Mouse (Mus musculus): ENCODE results near the gene Ap2s1. TPM values are rescaled to one million over a fixed set of nuclear protein-coding genes. Genes with fewer than 3 reads are reported as not detected.
A peak's percentile ranks its signal among the peaks of the same experiment; 100 is the strongest.

Ap2s1 gene
- total and polyA plus RNA-seq, 2 experiments from 2014 or later = 524 to 619 TPM

GRCm38 (mm10) chr7:16763463-16764218 is 25.4 kb downstream of the Ap2s1 start:
- Histone ChIP-seq H3K4me2 (ENCODE audit: low read depth, low read length) (no peak overlapping the region), H3K27ac (no peak overlapping the region), H3K9me3 (ENCODE audit: low read length) (no peaks in the 10 kb centered on the region), H3K9ac (replicated peaks; ENCODE audit: low read length) (no peak overlapping the region), H3K4me3 (ENCODE audit: low read length) (no peak overlapping the region), H3K4me1 (ENCODE audit: insufficient read depth, low read length) (no peaks in the 10 kb centered on the region), H3K36me3 (ENCODE audit: insufficient read depth, low read length) (no peaks in the 10 kb centered on the region), H3K27me3 (ENCODE audit: insufficient read depth, low read length) (no peaks in the 10 kb centered on the region)
- 86% methylated on average over 7 of the region's 7 CpGs for WGBS
- no peak for TF ChIP-seq CTCF (IDR thresholded peaks at IDR 0.05; ENCODE audit: low read depth)
- no peak for ATAC-seq
- no peak for DNase-seq (ENCODE audit: low spot score)

GRCm38 (mm10) chr7:16766443-16766842 is 28.2 kb downstream of the Ap2s1 start:
- Histone ChIP-seq H3K4me2 (ENCODE audit: low read depth, low read length) (no peak overlapping the region), H3K27ac (no peak overlapping the region), H3K27me3 (ENCODE audit: insufficient read depth, low read length) (no peaks in the 10 kb centered on the region), H3K4me1 (ENCODE audit: insufficient read depth, low read length) (no peaks in the 10 kb centered on the region), H3K4me3 (ENCODE audit: low read length) (no peak overlapping the region), H3K9me3 (ENCODE audit: low read length) (no peaks in the 10 kb centered on the region), H3K9ac (replicated peaks; ENCODE audit: low read length) (no peak overlapping the region), H3K36me3 (ENCODE audit: insufficient read depth, low read length) (no peaks in the 10 kb centered on the region)
- 18% methylated on average over 2 of the region's 2 CpGs for WGBS
- TF ChIP-seq CTCF (IDR thresholded peaks at IDR 0.05; ENCODE audit: low read depth) = no peak
- ATAC-seq (no peak), DNase-seq (ENCODE audit: low spot score) (no peak)

DNA sequence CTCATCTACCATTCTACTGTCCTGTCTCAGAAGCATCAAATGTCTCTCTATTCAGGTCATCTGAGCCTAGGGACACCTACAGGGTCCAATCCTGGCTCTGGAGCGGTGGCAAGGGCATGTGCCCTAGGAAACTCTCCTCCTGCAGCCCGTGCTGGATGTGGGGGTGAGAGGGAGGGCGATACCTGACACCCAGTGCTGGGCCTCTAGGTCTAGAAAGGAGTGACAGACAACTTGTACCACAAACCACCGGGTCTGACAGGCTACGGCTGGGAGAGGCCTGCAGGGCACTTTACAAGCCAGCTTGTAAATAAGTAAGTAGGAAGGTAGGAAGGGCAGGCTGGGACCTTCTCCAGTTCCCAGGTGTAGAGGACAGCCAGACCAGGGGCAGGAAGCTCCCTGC is 37.7 kb downstream of the Ap2s1 start:
- H3K27ac ChIP-seq = no peak overlapping the region
- H3K4me3 ChIP-seq (ENCODE audit: low read length) = no peak overlapping the region
- TF ChIP-seq CTCF (IDR thresholded peaks at IDR 0.05; ENCODE audit: low read depth) = no peak
- no peaks in the 10 kb centered on the region for H3K4me1 ChIP-seq (ENCODE audit: insufficient read depth, low read length)
- WGBS = 68% methylated on average over 5 of the region's 5 CpGs
- H3K36me3 ChIP-seq (ENCODE audit: insufficient read depth, low read length) = no peaks in the 10 kb centered on the region
- H3K27me3 ChIP-seq (ENCODE audit: insufficient read depth, low read length) = no peaks in the 10 kb centered on the region
- no peak overlapping the region for H3K4me2 ChIP-seq (ENCODE audit: low read depth, low read length)
- no peak for ATAC-seq
- no peaks in the 10 kb centered on the region for H3K9me3 ChIP-seq (ENCODE audit: low read length)
- DNase-seq (ENCODE audit: low spot score) = no peak
- H3K9ac ChIP-seq (replicated peaks; ENCODE audit: low read length) = no peak overlapping the region

DNA sequence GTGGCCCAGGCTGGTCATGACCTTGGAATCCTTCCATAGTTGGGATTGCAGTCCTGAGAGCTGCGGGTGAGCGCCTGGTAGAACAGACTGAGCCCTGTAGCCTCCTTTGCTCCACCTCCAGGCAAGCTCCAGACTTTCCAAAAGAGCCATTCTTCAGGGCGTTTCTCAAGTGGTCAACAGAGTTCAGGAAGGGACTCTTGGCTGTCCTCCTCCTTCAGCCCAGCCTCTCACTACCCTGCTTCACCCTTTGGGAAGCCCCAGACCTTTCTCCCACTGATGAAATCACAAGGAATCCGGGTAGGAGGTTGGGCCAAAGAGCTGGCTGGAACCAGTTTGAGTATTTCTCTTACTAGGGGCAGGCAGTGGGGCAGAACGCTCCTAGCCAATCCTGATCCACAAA is 41.9 kb downstream of the Ap2s1 start:
- DNase-seq (ENCODE audit: low spot score) (no peak), ATAC-seq (no peak)
- no peaks in the 10 kb centered on the region for H3K4me1 ChIP-seq (ENCODE audit: insufficient read depth, low read length)
- H3K4me2 ChIP-seq (ENCODE audit: low read depth, low read length) = no peak overlapping the region
- H3K27ac ChIP-seq = no peak overlapping the region
- no peaks in the 10 kb centered on the region for H3K27me3 ChIP-seq (ENCODE audit: insufficient read depth, low read length)
- WGBS = 64% methylated on average over 5 of the region's 5 CpGs
- H3K4me3 ChIP-seq (ENCODE audit: low read length) = no peak overlapping the region
- no peak overlapping the region for H3K9ac ChIP-seq (replicated peaks; ENCODE audit: low read length)
- H3K36me3 ChIP-seq (ENCODE audit: insufficient read depth, low read length) = no peaks in the 10 kb centered on the region
- TF ChIP-seq CTCF (IDR thresholded peaks at IDR 0.05; ENCODE audit: low read depth) = no peak
- H3K9me3 ChIP-seq (ENCODE audit: low read length) = no peaks in the 10 kb centered on the region

DNA sequence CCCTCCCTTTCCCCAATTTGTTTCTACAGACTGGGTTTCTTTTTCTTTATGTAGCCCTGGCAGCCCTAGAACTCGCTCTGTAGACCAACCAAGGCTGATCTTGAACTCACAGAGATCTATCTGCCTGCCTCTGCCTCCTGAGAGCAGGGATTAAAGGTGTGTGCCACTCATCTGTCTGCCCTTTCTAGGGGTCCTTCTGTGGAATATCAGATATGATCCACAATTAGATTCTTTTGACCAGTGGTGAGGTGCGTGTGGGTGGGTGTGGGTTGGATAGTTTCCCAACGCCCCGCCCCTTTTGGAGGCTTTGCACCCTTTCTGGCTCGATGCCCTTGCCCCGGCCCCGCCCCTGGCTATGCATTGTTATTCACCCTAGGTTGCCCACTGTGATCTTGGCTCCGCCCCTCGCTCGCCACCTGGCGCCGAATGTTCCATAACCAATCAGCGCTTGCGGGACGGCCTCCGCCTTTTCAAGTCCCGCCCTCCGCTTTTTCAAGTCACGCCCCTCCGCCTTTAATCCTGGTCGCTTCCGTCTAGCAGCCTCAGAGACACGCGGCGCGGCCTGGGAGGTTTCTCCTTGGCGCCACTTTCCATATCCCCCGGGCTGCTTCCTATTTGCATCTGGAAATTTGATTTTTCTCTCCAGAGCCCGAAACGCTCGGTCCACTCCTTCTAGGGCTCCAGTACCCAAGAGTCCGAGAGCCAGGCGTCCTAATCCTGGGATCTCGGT is 42.8 kb downstream of the Ap2s1 start, which contains the start of gene Slc1a5:
Gene Slc1a5, plus strand, starts transcription at position 516 of the 730 bp plus-strand sequence.
- Histone ChIP-seq H3K27me3 (ENCODE audit: insufficient read depth, low read length) (no peaks in the 10 kb centered on the region), H3K4me2 (ENCODE audit: low read depth, low read length) (peak within 1 kb of the TSS; percentile 99), H3K4me1 (ENCODE audit: insufficient read depth, low read length) (no peaks in the 10 kb centered on the region), H3K9ac (replicated peaks; ENCODE audit: low read length) (peak within 1 kb of the TSS; percentile 44), H3K36me3 (ENCODE audit: insufficient read depth, low read length) (no peaks in the 10 kb centered on the region), H3K9me3 (ENCODE audit: low read length) (no peaks in the 10 kb centered on the region), H3K27ac (0 out of 2 replicates have a peak within 1 kb of the TSS, but pooled peaks have one; percentile 4), H3K4me3 (ENCODE audit: low read length) (peak within 1 kb of the TSS; percentile 54)
- TF ChIP-seq CTCF (IDR thresholded peaks at IDR 0.05; ENCODE audit: low read depth) = peak; percentile 32; the same call in 1 of the 2 replicates
- peak; percentile 91 for DNase-seq (ENCODE audit: low spot score)
- peak; percentile 75 for ATAC-seq
- WGBS = 2% methylated on average over 34 of the region's 34 CpGs

DNA sequence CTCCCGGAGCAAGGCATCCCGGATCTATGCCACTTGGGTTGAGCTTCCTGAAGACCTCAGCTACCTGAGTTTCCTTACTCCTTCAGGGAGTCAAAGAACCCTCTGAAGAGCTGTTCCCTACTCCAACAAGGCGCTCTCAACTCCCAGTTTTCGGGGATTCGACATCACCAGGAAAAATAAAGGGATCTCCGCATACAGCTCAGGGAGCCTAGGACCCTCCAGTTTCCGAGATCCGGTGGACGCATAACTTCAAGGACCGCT is 43.3 kb downstream of the Ap2s1 start:
- no peak for TF ChIP-seq CTCF (IDR thresholded peaks at IDR 0.05; ENCODE audit: low read depth)
- H3K9ac ChIP-seq (replicated peaks; ENCODE audit: low read length) = peak overlapping the region; percentile 44
- peak overlapping the region; percentile 54 for H3K4me3 ChIP-seq (ENCODE audit: low read length)
- H3K27ac ChIP-seq = 0 out of 2 replicates have a peak overlapping the region, but pooled peaks have one; percentile 4
- ATAC-seq (no peak), DNase-seq (ENCODE audit: low spot score) (peak; percentile 16)
- H3K27me3 ChIP-seq (ENCODE audit: insufficient read depth, low read length) = no peaks in the 10 kb centered on the region
- H3K4me2 ChIP-seq (ENCODE audit: low read depth, low read length) = peak overlapping the region; percentile 99
- no peaks in the 10 kb centered on the region for H3K36me3 ChIP-seq (ENCODE audit: insufficient read depth, low read length)
- H3K4me1 ChIP-seq (ENCODE audit: insufficient read depth, low read length) = no peaks in the 10 kb centered on the region
- H3K9me3 ChIP-seq (ENCODE audit: low read length) = no peaks in the 10 kb centered on the region
- WGBS = under 1% methylated on average over 10 of the region's 10 CpGs

Measured in hindbrain, postnatal 0 days (tissue).